Mouse (Mus musculus) limb, embryonic 11.5 days (tissue): Measurements from ENCODE around the gene Cela2a. TPM values are rescaled to one million over a fixed set of nuclear protein-coding genes. Genes with fewer than 3 reads are reported as not detected.
A peak's percentile ranks its signal among the peaks of the same experiment; 100 is the strongest.

ENCODE experiments used
- ATAC-seq: fragments of 200-750 bp; cut with Nextera tagmentation; 2 replicates; pipeline ENCODE4 v1.8.0; 2017; ENCODE audit warnings: low read depth; ENCODE audit not compliant: insufficient number of reproducible peaks, low FRiP score, low TSS enrichment
- DNase-seq: peaks from one replicate; pipeline ENCODE4 v3.0.0-alpha.2; 2015; ENCODE audit warnings: low spot score
- H3K27ac ChIP-seq: fragments of 300-500 bp; sonication (generic); replicated peaks from 2 replicates; pipeline ENCODE4 v1.5.1; 2014; ENCODE audit warnings: low read depth, mild to moderate bottlenecking, low read length
- H3K27me3 ChIP-seq: fragments of 300-500 bp; sonication (generic); 2 replicates; pipeline ENCODE4 v1.6.1; 2014; ENCODE audit warnings: mild to moderate bottlenecking, low read length, mixed read lengths; ENCODE audit not compliant: control insufficient read depth, insufficient read depth
- H3K36me3 ChIP-seq: fragments of 300-500 bp; sonication (generic); 2 replicates; pipeline ENCODE4 v1.6.1; 2014; ENCODE audit warnings: mild to moderate bottlenecking, low read length, moderate library complexity, mixed read lengths; ENCODE audit not compliant: control insufficient read depth, insufficient read depth
- H3K4me1 ChIP-seq: fragments of 300-500 bp; sonication (generic); 2 replicates; pipeline ENCODE4 v1.6.1; 2014; ENCODE audit warnings: low read length, mixed read lengths; ENCODE audit not compliant: control insufficient read depth, insufficient read depth
- H3K4me2 ChIP-seq: fragments of 300-500 bp; sonication (generic); 2 replicates; pipeline ENCODE4 v1.6.1; 2014; ENCODE audit warnings: low read depth, mild to moderate bottlenecking, moderate library complexity; ENCODE audit not compliant: severe bottlenecking
- H3K4me3 ChIP-seq: fragments of 300-500 bp; sonication (generic); 2 replicates; pipeline ENCODE4 v1.5.1; 2014; ENCODE audit warnings: low read depth, low read length
- H3K9ac ChIP-seq: fragments of 300-500 bp; sonication (generic); 2 replicates; pipeline ENCODE4 v1.6.1; 2014; ENCODE audit warnings: mild to moderate bottlenecking, low read length
- H3K9me3 ChIP-seq: fragments of 300-500 bp; sonication (generic); 2 replicates; pipeline ENCODE4 v1.6.1; 2016; ENCODE audit warnings: low read length; ENCODE audit not compliant: control insufficient read depth
- WGBS: fragments of 180-500 bp; shearing (Covaris S2); extraction: QIAGEN DNeasy Blood & Tissue Kit; methylation state at CpG from one replicate; pipeline ENCODE4 v1.1.7; 2014; 5-methylcytosine and 5-hydroxymethylcytosine counted together
- polyA plus RNA-seq: library from polyadenylated mRNA; unstranded; fragments of >200 nt; fragmentation: Nextera tagmentation; extraction: Ambion mirVana; gene quantifications from 2 replicates; pipeline ENCODE4 v1.2.1, GENCODE M21; 2014

Cela2a gene
- polyA plus RNA-seq, 1 experiment from 2014 or later, result not detected

DNA sequence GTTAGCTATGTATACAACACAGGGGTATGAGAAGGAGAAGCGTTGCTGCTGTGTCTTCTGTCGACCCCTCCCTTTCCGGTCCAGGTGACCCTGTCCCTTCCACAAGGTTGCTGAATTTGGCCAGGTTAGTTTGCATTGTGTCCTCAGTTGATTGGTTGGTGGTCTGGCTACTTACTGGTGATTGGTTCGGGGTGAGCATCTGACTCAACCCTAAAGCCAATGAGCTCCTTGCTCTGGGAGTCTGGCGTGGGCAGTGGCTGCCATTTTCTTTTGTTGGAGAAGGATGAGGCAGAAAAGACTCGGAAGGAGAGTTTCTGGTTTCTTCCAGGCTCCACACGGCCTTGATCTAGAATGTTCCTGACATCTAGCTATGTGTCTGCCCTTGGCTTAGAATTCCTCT lies 6.6 kb downstream of the Cela2a start:
- DNase-seq (no peak), ATAC-seq (no peak)
- H3K36me3 ChIP-seq, result no peaks in the 10 kb centered on the region
- H3K9me3 ChIP-seq, result no peaks in the 10 kb centered on the region
- no peaks in the 10 kb centered on the region for H3K4me1 ChIP-seq
- no peaks in the 10 kb centered on the region for H3K27me3 ChIP-seq
- 90% methylated on average over 7 of the region's 7 CpGs for WGBS
- no peak overlapping the region for H3K4me2 ChIP-seq
- H3K27ac ChIP-seq, result no peak overlapping the region
- no peak overlapping the region for H3K9ac ChIP-seq
- H3K4me3 ChIP-seq, result no peak overlapping the region

DNA sequence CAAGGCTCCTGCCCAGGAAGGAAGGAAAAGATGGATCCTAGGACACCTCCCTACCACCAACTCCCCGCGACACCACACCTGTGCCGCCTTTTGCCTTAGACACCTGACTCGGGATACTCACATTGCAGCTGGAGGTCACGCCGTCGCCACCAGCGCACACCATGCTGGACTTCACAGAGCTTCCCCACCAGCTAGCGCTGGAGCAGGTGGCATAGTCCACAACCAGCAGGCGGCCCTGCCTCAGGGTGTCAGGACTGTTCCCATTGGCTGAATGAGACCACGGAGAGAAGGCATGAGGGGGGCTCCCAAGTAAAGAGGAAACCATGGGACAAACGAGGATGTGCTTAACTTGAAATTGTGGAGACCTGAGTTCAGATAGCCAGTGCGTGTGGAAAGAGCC lies 7.1 kb downstream of the Cela2a start:
- H3K36me3 ChIP-seq, result no peaks in the 10 kb centered on the region
- H3K27me3 ChIP-seq, result no peaks in the 10 kb centered on the region
- no peak overlapping the region for H3K27ac ChIP-seq
- no peaks in the 10 kb centered on the region for H3K4me1 ChIP-seq
- 84% methylated on average over 13 of the region's 13 CpGs for WGBS
- no peak overlapping the region for H3K4me3 ChIP-seq
- no peak overlapping the region for H3K4me2 ChIP-seq
- H3K9ac ChIP-seq, result no peak overlapping the region
- ATAC-seq, result no peak
- H3K9me3 ChIP-seq, result no peaks in the 10 kb centered on the region
- no peak for DNase-seq

DNA sequence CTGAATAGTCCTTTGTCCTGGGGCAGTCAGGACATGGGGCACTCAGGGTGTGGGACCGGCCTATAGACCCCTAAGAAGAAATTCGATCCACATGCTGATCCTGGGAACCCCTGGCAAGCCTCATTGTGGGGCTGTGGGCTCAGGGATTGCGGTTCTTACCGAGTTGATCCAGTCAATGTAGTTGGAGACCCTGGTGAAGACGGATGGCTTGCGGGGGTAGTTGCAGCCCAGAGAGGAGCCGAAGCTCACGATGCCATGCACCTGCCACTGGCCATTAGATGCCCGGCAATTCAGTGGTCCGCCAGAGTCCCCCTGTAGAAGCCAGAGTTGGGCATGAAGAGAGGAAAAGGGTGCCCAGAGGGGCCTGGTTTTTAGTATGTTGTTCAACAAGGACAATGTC lies 8.3 kb downstream of the Cela2a start:
- no peaks in the 10 kb centered on the region for H3K4me1 ChIP-seq
- no peaks in the 10 kb centered on the region for H3K27me3 ChIP-seq
- DNase-seq, result no peak
- ATAC-seq, result no peak
- no peak overlapping the region for H3K27ac ChIP-seq
- no peak overlapping the region for H3K9ac ChIP-seq
- H3K4me3 ChIP-seq, result no peak overlapping the region
- H3K9me3 ChIP-seq, result no peaks in the 10 kb centered on the region
- H3K36me3 ChIP-seq, result 0 out of 2 replicates have a peak, but pooled peaks cover 1% of the 10 kb centered on the region
- H3K4me2 ChIP-seq, result no peak overlapping the region
- 77% methylated on average over 10 of the region's 10 CpGs for whole genome bisulfite sequencing

DNA sequence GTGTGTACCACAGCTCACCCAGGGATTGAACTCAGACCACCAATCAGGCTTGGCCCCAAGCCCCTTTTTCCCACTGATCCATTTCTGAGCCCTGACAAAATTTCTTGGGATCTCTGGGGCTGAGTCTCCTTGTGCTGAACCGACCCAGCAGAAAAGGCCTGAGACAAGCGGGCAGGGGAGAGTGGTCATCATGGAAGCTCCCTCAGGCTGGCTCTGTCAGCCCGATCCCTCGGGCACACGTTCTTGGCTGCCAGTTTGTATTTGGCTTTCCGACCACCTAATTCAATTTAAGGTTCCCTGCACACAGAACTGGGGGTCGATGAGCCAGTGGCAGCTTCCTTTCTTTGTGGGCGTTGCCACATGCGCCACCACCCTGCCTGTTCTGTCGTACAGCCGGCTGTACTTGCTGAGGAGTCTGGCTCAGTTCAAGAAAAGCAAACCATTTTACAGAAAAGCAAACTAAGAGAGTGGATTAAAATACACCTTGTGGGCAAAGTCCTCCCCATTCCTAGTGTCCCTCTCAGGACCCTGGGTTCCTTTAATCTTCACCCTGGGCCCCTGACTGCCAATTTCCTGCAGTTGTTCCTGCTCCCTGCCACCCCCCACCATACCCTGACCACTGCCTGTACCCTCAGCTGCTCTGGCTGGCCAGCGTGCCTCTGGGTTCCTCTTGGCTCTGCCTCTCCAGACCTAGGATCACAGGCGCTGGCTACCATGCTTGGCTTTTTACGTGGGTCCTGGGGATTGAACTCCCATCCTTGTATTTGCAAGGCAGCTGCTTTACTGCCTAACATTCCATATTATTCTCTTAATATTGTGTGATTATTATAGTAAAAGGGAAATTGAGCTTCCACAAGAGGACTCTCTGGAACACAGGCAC lies 8.9 kb downstream of the Cela2a start:
- DNase-seq, result no peak
- no peaks in the 10 kb centered on the region for H3K27me3 ChIP-seq
- H3K36me3 ChIP-seq, result 0 out of 2 replicates have a peak, but pooled peaks cover 4% of the 10 kb centered on the region
- no peaks in the 10 kb centered on the region for H3K4me1 ChIP-seq
- no peak overlapping the region for H3K27ac ChIP-seq
- 82% methylated on average over 14 of the region's 14 CpGs for WGBS
- H3K9me3 ChIP-seq, result no peaks in the 10 kb centered on the region
- no peak overlapping the region for H3K4me3 ChIP-seq
- H3K4me2 ChIP-seq, result no peak overlapping the region
- no peak for ATAC-seq
- no peak overlapping the region for H3K9ac ChIP-seq

DNA sequence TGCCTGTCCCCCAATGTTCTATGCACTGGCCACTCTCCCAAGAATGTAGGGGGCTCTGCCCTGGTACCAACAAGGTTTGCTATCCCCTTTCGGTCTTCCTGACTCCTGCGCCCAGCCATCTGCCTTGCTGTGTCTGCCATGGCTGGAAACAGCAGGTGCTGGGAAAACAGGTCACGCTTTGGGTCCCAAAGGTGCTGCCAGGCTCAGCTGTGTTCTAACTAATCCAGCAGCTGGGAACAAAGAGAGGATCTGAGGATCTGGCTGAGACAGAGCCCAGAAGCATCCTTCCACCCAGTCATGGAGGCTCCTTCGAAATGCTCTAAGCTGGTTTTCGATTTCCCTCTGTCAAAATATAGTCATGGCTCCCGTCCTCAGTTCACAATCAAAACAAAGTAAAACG lies 9.7 kb downstream of the Cela2a start:
- ATAC-seq (no peak), DNase-seq (no peak)
- Histone ChIP-seq H3K27ac (no peak overlapping the region), H3K4me1 (no peaks in the 10 kb centered on the region), H3K36me3 (peaks cover 6% of the 10 kb centered on the region; the same call in 1 of the 2 replicates), H3K9me3 (no peaks in the 10 kb centered on the region), H3K27me3 (no peaks in the 10 kb centered on the region), H3K9ac (no peak overlapping the region), H3K4me2 (no peak overlapping the region), H3K4me3 (no peak overlapping the region)
- WGBS, result 87% methylated on average over 7 of the region's 7 CpGs

- Histone ChIP-seq H3K36me3 (peaks cover 12% of the 10 kb centered on the region; the same call in 1 of the 2 replicates), H3K4me3 (no peak overlapping the region), H3K4me2 (no peak overlapping the region), H3K27ac (no peak overlapping the region), H3K9me3 (no peaks in the 10 kb centered on the region), H3K9ac (no peak overlapping the region), H3K27me3 (no peaks in the 10 kb centered on the region), H3K4me1 (no peaks in the 10 kb centered on the region)
- WGBS, result 95% methylated on average over 7 of the region's 7 CpGs
- DNase-seq (no peak), ATAC-seq (no peak)
These were observed 14.6 kb downstream of the Cela2a start for GRCm38 (mm10) chr4:141811375-141811774.

DNA sequence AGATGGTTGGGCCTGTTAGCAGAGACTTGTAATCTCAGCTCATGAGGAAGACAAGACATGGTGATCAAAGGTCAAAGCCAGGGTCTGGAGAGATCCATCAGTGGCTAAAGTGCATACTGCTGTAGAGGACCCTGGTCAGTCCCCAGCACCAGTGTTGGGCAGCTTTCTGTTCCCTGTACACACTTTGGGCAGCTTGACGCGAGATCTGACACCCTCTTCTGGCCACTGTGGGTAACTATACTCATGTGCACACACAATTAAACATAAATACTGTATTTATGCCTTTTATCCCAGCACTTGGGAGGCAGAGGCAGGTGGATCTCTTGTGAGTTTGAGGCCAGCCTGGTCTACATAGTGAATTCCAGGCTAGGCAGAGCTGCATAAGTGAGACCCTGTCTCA lies 15.0 kb downstream of the Cela2a start:
- Histone ChIP-seq H3K36me3 (peaks cover 12% of the 10 kb centered on the region; the same call in 1 of the 2 replicates), H3K4me2 (no peak overlapping the region), H3K9ac (no peak overlapping the region), H3K27me3 (no peaks in the 10 kb centered on the region), H3K27ac (no peak overlapping the region), H3K9me3 (no peaks in the 10 kb centered on the region), H3K4me3 (no peak overlapping the region), H3K4me1 (no peaks in the 10 kb centered on the region)
- DNase-seq (no peak), ATAC-seq (no peak)
- WGBS, result 98% methylated on average over 2 of the region's 2 CpGs

GRCm38 (mm10) chr4:141809850-141810464 lies 16.0 kb downstream of the Cela2a start:
- Histone ChIP-seq H3K4me3 (no peak overlapping the region), H3K9me3 (no peaks in the 10 kb centered on the region), H3K4me1 (no peaks in the 10 kb centered on the region), H3K27ac (no peak overlapping the region), H3K9ac (no peak overlapping the region), H3K27me3 (no peaks in the 10 kb centered on the region), H3K36me3 (peaks cover 19% of the 10 kb centered on the region; the same call in 1 of the 2 replicates), H3K4me2 (no peak overlapping the region)
- DNase-seq (peak; percentile 50), ATAC-seq (no peak)
- 80% methylated on average over 8 of the region's 8 CpGs for WGBS
